Mouse (Mus musculus) erythroblast, embryonic 14.5 days (primary cell): ENCODE data around the gene Wdfy2.

Experiments used
- GATA1 ChIP-seq: IDR thresholded peaks from 2 replicates; pipeline ENCODE4 v1.6.1; 2012; ENCODE audit warnings: low read length, inconsistent platforms, mixed read lengths
- TAL1 ChIP-seq: IDR thresholded peaks from 3 replicates; pipeline ENCODE4 v1.6.1; 2012; ENCODE audit warnings: low read length, inconsistent platforms, mixed read lengths

GRCm38 (mm10) chr14:62808661-62809523 lies 28.6 kb upstream of the Wdfy2 start:
- TF ChIP-seq GATA1 (no peak), TAL1 (no peak)
